Mouse (Mus musculus) left cerebral cortex, postnatal 25 days (tissue): ENCODE results near the gene Vmn2r-ps130. TPM values are rescaled to one million over a fixed set of nuclear protein-coding genes. Genes with fewer than 3 reads are reported as not detected.
"Not testable (repeated sequence)": the region's sequence is repeated elsewhere in the genome, so short reads cannot be mapped to it uniquely, and the experiment has no call there.

Source experiments
- DNase-seq, 2 experiments: peaks; one replicate each; pipeline ENCODE4 v3.0.0; 2022; ENCODE audit warnings: low spot score in 2 of 2, mixed read lengths in 1 of 2
- intact Hi-C: fragments of 180-260 bp; cut with DNase I; formaldehyde crosslinking; loops from one replicate; pipeline ENCODE4 v1.15.1; 2025
- total RNA-seq, 2 experiments: library from RNA; stranded (reverse); gene quantifications; 2 replicates each; pipeline ENCODE4 v1.2.3; 2021

The Vmn2r-ps130 gene
- not detected for total RNA-seq

GRCm38 (mm10) chr17:23060866-23061265 is at the start of gene Vmn2r-ps130:
TSS of gene Vmn2r-ps130 (plus strand) at chr17:23061166.
- intact Hi-C loops, DNase-seq: not testable (repeated sequence)

Other genes with a start within 250 kb of the Vmn2r-ps130 start
- gene Zfp945, start 194.0 kb upstream of the Vmn2r-ps130 start, total RNA-seq: 10 to 100 TPM; 14.7 to 16.0 TPM
- not detected for gene Vmn2r113, start 118.2 kb upstream of the Vmn2r-ps130 start, total RNA-seq
- 10 to 100 TPM; 21.2 to 27.5 TPM for gene Zfp40, start 132.1 kb downstream of the Vmn2r-ps130 start, total RNA-seq